Mouse (Mus musculus) lung, embryonic 15.5 days (tissue): ENCODE measurements around the gene 1700092M07Rik. TPM values are rescaled to one million over a fixed set of nuclear protein-coding genes. Genes with fewer than 3 reads are reported as not detected.

ENCODE experiments used
- ATAC-seq: fragments of 200-750 bp; cut with Nextera tagmentation; 2 replicates; pipeline ENCODE4 v1.8.0; 2017; ENCODE audit warnings: moderate number of reproducible peaks, borderline replicate concordance; ENCODE audit not compliant: low FRiP score, low TSS enrichment; ENCODE audit errors: extremely low read depth
- H3K27ac ChIP-seq: fragments of 300-500 bp; sonication (generic); 2 replicates; pipeline ENCODE4 v1.5.1; 2015; ENCODE audit warnings: moderate library complexity, mild to moderate bottlenecking, inconsistent platforms
- H3K27me3 ChIP-seq: fragments of 300-500 bp; sonication (generic); 2 replicates; pipeline ENCODE4 v1.6.1; 2015; ENCODE audit warnings: inconsistent platforms
- H3K36me3 ChIP-seq: fragments of 300-500 bp; sonication (generic); 2 replicates; pipeline ENCODE4 v1.6.1; 2015; ENCODE audit warnings: inconsistent platforms
- H3K4me1 ChIP-seq: fragments of 300-500 bp; sonication (generic); 2 replicates; pipeline ENCODE4 v1.6.1; 2015; ENCODE audit warnings: inconsistent platforms
- H3K4me2 ChIP-seq: fragments of 300-500 bp; sonication (generic); 2 replicates; pipeline ENCODE4 v1.6.1; 2015; ENCODE audit warnings: inconsistent platforms, mild to moderate bottlenecking, moderate library complexity
- H3K4me3 ChIP-seq: fragments of 300-500 bp; sonication (generic); 2 replicates; pipeline ENCODE4 v1.5.1; 2015; ENCODE audit warnings: mild to moderate bottlenecking, inconsistent platforms
- H3K9ac ChIP-seq: fragments of 300-500 bp; sonication (generic); 2 replicates; pipeline ENCODE4 v1.6.1; 2015; ENCODE audit warnings: inconsistent platforms
- H3K9me3 ChIP-seq: fragments of 300-500 bp; sonication (generic); 2 replicates; pipeline ENCODE4 v1.6.1; 2016; ENCODE audit warnings: inconsistent platforms
- WGBS: fragments of 180-500 bp; shearing (Covaris S2); methylation state at CpG from one replicate; pipeline ENCODE4 v1.1.7; 2015; 5-methylcytosine and 5-hydroxymethylcytosine counted together
- polyA plus RNA-seq: library from polyadenylated mRNA; unstranded; fragments of >200 nt; fragmentation: Nextera tagmentation; extraction: Ambion mirVana; gene quantifications from 2 replicates; pipeline ENCODE4 v1.2.1, GENCODE M21; 2015

1700092M07Rik gene
- 2.0 and 2.1 TPM in 2 replicates for polyA plus RNA-seq

DNA sequence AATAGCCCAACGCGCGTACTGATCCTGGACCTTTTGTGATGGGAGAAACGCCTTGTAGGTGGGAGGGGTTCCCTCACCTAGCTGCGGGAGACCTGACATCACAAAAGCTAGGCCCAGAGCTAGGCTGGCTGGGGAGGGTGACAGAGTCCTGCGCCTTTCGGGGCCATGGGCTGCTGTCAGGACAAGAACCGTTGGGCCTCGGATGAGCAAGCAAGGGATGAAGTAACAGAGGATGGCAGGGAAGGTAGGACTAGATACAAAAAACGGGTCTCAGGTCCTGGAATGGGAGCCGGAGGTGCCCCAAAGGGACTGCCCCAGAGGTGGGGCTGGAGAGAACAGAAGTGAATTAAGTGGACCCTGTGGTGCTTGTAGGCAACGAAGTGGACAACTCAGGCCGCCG is at the start of gene 1700092M07Rik:
Gene 1700092M07Rik, plus strand, starts transcription at position 116 of the 400 bp plus-strand sequence.
- peaks cover 62% of the 10 kb centered on the region for H3K36me3 ChIP-seq
- H3K4me2 ChIP-seq: peak within 1 kb of the TSS; percentile 84
- 62% methylated on average over 14 of the region's 14 CpGs for WGBS
- H3K27me3 ChIP-seq: no peaks in the 10 kb centered on the region
- peak within 1 kb of the TSS; percentile 98 for H3K27ac ChIP-seq
- ATAC-seq: no peak
- no peaks in the 10 kb centered on the region for H3K9me3 ChIP-seq
- H3K4me1 ChIP-seq: peaks cover 29% of the 10 kb centered on the region
- peak within 1 kb of the TSS; percentile 66 for H3K4me3 ChIP-seq
- H3K9ac ChIP-seq: peak within 1 kb of the TSS; percentile 77

DNA sequence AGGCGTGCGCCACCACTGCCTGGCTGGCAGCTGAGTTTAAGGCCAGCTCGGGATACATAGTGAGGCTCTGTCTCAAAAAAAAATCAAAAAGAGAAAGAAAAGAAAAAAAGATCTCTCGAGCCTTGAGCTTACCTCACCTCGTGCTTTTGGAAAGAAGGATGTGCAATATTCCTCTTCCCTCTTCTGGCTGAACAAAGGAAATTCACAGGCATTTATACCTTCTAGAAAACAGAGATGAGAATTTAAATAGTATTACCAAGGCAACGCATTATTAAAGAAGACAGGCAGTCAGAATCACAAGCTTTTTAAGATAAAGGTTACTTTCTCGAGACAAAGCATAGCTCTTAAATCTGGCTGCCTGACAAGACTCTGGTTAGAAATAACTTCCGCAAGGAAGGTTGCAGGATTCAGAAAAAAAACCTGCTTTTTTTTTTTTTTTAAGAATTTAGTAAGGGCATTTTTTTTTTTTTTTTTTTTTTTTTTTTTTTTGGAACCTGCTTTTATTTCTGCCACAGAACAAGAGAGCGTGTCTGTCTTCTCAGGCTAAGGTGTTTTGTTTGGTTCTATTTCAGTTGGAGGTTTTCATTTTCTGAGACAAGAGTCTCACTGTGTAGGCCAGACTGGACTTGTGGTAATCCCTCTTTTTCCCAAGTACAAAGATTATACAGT is 48.5 kb upstream of the 1700092M07Rik start:
- no peak overlapping the region for H3K27ac ChIP-seq
- WGBS: 41% methylated on average over 9 of the region's 9 CpGs
- H3K9me3 ChIP-seq: no peaks in the 10 kb centered on the region
- no peak overlapping the region for H3K9ac ChIP-seq
- no peak overlapping the region for H3K4me3 ChIP-seq
- H3K4me2 ChIP-seq: no peak overlapping the region
- no peak for ATAC-seq
- H3K27me3 ChIP-seq: no peaks in the 10 kb centered on the region
- no peaks in the 10 kb centered on the region for H3K4me1 ChIP-seq
- no peaks in the 10 kb centered on the region for H3K36me3 ChIP-seq

DNA sequence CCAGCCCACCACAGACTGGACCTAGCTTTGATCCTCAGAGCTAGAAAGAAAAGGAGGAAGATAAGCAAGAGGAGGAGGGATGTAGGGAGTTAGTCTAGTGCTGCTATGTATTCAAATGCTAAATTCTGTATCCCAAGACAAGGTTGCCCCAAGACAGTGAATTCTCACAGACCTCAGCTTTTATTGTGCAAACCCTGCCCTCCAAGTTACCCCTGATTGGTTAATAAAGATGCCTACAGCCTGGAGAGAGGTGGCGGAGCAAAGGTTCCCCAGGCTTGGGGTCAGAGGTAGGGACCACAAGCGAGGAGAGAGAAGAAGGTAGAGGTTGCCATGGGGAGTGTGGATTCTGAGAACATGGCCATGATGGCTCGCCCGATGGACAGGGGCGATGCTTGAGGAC is 47.8 kb upstream of the 1700092M07Rik start:
- Histone ChIP-seq H3K27me3 (no peaks in the 10 kb centered on the region), H3K9ac (no peak overlapping the region), H3K4me2 (no peak overlapping the region), H3K36me3 (no peaks in the 10 kb centered on the region), H3K9me3 (no peaks in the 10 kb centered on the region), H3K4me3 (no peak overlapping the region), H3K27ac (no peak overlapping the region), H3K4me1 (no peaks in the 10 kb centered on the region)
- 71% methylated on average over 5 of the region's 5 CpGs for WGBS
- ATAC-seq: no peak

DNA sequence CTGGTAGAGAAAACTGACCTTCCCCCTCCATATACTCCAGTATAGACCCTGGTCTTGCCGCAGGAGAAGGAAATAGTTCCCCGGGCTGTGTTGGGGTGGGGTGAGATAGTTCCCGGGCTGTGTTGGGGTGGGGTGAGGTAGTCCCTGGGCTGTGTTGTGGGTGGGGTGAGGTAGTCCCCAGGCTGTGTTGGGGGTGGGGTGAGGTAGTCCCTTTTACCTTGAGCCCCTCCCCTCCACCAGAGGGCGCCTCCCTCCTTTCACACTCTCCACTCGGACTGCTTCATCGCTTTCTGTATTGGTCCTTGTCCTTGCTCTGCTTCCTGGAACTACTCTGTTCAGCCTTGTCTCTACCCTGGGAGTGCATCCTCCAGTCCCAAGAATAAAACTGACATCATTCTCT is 45.2 kb upstream of the 1700092M07Rik start:
- no peaks in the 10 kb centered on the region for H3K27me3 ChIP-seq
- H3K27ac ChIP-seq: no peak overlapping the region
- no peak overlapping the region for H3K9ac ChIP-seq
- no peak overlapping the region for H3K4me2 ChIP-seq
- H3K9me3 ChIP-seq: no peaks in the 10 kb centered on the region
- H3K4me3 ChIP-seq: no peak overlapping the region
- H3K4me1 ChIP-seq: no peaks in the 10 kb centered on the region
- H3K36me3 ChIP-seq: no peaks in the 10 kb centered on the region
- peak; percentile 42; the same call in 1 of the 2 replicates for ATAC-seq
- WGBS: 51% methylated on average over 6 of the region's 6 CpGs

DNA sequence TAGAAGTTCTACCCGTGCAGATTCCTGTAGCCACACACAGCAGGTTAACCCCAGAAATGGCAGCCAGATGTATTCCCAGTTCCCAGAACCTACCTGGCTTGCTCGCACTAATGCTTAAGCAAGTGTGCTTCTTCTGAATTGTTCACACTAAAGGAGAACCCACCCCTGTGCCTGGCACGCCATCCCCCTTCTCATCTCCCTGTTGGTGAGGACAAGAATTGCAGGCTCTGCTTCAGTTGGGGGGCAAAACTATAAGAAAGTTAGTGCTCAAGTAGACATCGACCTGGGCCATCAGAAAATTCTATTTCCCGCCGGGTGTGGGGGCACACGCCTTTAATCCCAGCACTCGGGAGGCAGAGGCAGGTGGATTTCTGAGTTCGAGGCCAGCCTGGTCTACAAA is 40.9 kb upstream of the 1700092M07Rik start:
- 76% methylated on average over 9 of the region's 9 CpGs for WGBS

DNA sequence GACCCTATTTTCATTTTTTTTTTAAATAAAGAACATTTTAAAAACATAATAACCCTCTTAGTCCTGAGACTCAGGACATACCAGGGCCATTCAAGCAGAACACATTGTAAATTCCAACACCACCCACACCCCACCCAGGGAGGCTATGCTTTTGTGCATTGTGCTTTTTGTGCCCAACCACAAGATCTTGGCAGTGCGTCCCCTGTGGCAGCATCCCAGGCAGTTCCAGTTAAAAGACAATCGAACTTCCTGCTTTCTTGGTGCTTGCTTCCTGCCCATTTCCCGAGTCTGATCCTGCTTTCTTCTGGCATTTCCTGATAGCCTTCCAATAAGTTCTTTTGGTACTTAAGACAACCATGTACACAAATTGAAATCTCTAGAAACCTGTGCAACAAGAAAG is 38.1 kb upstream of the 1700092M07Rik start:
- Histone ChIP-seq H3K27me3 (no peaks in the 10 kb centered on the region), H3K4me2 (no peak overlapping the region)
- 55% methylated on average over 3 of the region's 3 CpGs for WGBS

More for the DNA sequence above, 40.9 kb upstream of the 1700092M07Rik start:
- Histone ChIP-seq H3K36me3 (no peaks in the 10 kb centered on the region), H3K27me3 (no peaks in the 10 kb centered on the region), H3K4me3 (no peak overlapping the region), H3K4me2 (no peak overlapping the region), H3K9ac (no peak overlapping the region), H3K9me3 (no peaks in the 10 kb centered on the region), H3K4me1 (no peaks in the 10 kb centered on the region), H3K27ac (no peak overlapping the region)
- ATAC-seq: no peak

DNA sequence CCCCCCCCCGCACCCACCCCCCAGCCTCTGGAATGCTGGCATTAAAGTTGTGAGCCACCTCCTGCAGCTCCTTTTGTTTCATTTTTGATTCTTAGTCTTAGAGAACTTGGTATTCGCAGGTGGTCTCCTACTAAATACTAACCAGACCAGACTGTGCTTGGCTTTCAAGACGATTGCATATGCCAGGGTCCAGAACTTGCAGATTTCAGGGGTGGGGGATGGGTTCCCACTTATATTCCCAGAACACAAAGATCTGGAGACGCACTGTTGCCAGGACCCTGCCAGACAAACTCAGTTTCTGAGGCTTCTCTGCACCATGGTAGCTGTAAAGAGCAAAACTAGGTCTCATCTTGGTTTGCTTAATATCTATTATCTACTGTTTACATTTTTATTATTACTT is 36.9 kb upstream of the 1700092M07Rik start:
- 61% methylated on average over 3 of the region's 4 CpGs for WGBS

More for the DNA sequence above, 38.1 kb upstream of the 1700092M07Rik start:
- H3K4me1 ChIP-seq: no peaks in the 10 kb centered on the region
- no peak for ATAC-seq
- H3K36me3 ChIP-seq: peaks cover 12% of the 10 kb centered on the region
- H3K27ac ChIP-seq: no peak overlapping the region
- no peak overlapping the region for H3K4me3 ChIP-seq
- no peaks in the 10 kb centered on the region for H3K9me3 ChIP-seq
- no peak overlapping the region for H3K9ac ChIP-seq

DNA sequence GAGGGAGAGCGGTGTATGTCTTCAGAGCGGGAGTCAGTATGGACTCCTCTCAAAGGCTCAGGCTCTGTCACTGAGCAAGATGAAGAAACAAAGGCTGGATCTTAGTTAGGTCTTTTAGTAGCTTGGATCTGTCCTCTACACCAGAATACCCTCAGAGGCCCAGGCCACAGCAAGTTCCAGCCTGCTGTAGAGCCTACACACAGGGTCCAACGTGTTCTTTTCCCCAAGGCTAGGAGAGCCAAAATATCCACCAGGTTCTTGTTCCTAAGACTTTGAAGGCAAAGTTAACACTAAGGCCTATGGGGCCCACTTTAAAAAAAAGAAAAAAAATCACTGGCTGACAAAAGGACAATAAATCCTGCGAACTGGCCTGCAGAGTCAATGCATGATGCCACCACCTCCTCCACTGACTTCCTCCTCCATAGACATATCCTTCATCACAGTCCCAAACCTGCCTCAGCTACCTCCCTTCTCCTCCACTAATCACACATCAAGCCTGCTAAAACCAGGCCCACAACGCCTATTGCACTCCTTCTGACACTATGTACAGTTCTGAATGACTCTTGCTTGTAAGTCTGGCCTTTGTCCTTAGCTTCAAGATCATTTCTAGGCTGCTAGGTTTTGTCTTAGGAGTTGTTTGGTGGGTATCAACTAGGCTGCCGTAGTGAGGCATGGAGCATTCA is 35.4 kb upstream of the 1700092M07Rik start:
- H3K9me3 ChIP-seq: no peaks in the 10 kb centered on the region
- no peak overlapping the region for H3K4me3 ChIP-seq
- H3K4me1 ChIP-seq: peaks cover 4% of the 10 kb centered on the region; the same call in 1 of the 2 replicates
- no peak overlapping the region for H3K27ac ChIP-seq
- peaks cover 39% of the 10 kb centered on the region for H3K36me3 ChIP-seq
- no peak for ATAC-seq
- no peak overlapping the region for H3K9ac ChIP-seq
- H3K27me3 ChIP-seq: no peaks in the 10 kb centered on the region
- 73% methylated on average over 6 of the region's 6 CpGs for WGBS
- no peak overlapping the region for H3K4me2 ChIP-seq

More for the DNA sequence above, 36.9 kb upstream of the 1700092M07Rik start:
- Histone ChIP-seq H3K9ac (no peak overlapping the region), H3K27me3 (no peaks in the 10 kb centered on the region), H3K4me2 (no peak overlapping the region), H3K4me3 (no peak overlapping the region), H3K27ac (no peak overlapping the region), H3K9me3 (no peaks in the 10 kb centered on the region), H3K4me1 (no peaks in the 10 kb centered on the region), H3K36me3 (peaks cover 23% of the 10 kb centered on the region)
- no peak for ATAC-seq

DNA sequence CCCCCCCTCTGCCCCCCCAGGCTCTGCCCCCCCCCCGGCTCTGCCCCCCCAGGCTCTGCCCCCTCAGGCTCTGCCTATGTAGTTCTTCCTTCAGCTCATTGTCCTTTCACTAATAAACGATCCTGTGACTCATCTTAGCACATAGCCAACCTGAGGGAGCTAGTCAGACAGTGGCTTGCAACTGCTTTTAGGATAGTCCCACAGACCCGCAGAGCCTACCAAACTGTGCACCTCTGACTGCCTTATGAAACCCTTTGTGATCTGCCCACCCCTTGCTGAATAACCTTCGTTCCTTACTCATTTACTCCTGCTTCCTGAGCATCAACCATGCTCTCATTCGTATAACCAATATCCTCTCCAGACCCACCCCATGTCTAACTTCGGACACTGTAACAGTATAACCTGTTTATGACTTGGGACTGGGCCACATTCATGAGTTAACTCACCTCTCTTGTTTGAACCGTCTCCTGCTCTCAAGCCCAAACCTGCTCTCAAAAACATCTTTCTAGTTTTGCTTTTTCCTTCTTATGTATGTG is 34.3 kb upstream of the 1700092M07Rik start:
- WGBS: 67% methylated on average over 7 of the region's 7 CpGs

DNA sequence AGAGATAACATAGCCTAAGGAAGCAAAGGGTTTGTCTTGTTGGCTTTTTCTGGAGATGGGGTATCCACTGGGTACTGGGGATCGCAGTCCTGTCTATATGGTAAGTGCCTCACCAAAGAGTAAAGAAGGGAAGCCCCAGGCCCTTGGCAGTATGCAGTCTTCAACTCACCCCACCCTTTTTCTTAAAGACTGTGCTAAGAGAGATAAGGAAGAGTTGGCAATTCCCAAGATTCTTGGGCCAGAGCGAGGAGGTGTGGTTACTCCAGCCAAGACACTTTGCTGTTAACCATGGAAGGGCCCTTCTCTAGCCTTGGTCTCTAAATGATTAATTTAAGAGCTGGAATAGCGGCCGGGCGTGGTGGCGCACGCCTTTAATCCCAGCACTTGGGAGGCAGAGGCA is 33.6 kb upstream of the 1700092M07Rik start:
- Histone ChIP-seq H3K4me1 (peaks cover 22% of the 10 kb centered on the region), H3K9ac (no peak overlapping the region), H3K27me3 (no peaks in the 10 kb centered on the region), H3K27ac (no peak overlapping the region), H3K4me3 (no peak overlapping the region), H3K36me3 (peaks cover 54% of the 10 kb centered on the region), H3K4me2 (no peak overlapping the region), H3K9me3 (no peaks in the 10 kb centered on the region)
- 93% methylated on average over 7 of the region's 7 CpGs for WGBS
- no peak for ATAC-seq

More for the DNA sequence above, 34.3 kb upstream of the 1700092M07Rik start:
- Histone ChIP-seq H3K27ac (no peak overlapping the region), H3K4me2 (no peak overlapping the region), H3K36me3 (peaks cover 49% of the 10 kb centered on the region), H3K9ac (no peak overlapping the region), H3K4me1 (peaks cover 14% of the 10 kb centered on the region), H3K9me3 (no peaks in the 10 kb centered on the region), H3K27me3 (no peaks in the 10 kb centered on the region), H3K4me3 (no peak overlapping the region)
- no peak for ATAC-seq

DNA sequence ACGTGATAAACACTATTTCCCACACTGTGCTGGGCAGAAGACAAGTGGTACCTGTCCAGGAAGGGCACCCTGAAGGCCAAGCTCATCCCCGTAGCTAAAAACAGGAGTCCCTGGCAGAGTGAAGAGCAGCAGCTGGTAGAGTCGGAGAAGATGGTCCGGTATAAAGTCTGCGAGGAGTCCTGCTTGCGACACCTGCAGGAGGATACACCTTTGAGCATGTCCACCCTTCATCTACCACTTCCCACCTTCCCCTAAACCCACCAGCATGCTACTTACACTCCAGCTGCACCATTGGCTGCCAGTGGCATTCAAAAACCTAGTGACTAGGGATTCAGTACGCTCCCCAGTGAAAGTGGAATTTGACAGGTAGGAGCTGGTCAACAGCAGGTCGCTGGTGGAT is 31.6 kb upstream of the 1700092M07Rik start:
- Histone ChIP-seq H3K4me3 (no peak overlapping the region), H3K9ac (no peak overlapping the region), H3K9me3 (no peaks in the 10 kb centered on the region), H3K4me1 (peaks cover 30% of the 10 kb centered on the region), H3K27me3 (no peaks in the 10 kb centered on the region), H3K4me2 (no peak overlapping the region), H3K36me3 (peaks cover 54% of the 10 kb centered on the region), H3K27ac (no peak overlapping the region)
- WGBS: 87% methylated on average over 8 of the region's 8 CpGs
- no peak for ATAC-seq

DNA sequence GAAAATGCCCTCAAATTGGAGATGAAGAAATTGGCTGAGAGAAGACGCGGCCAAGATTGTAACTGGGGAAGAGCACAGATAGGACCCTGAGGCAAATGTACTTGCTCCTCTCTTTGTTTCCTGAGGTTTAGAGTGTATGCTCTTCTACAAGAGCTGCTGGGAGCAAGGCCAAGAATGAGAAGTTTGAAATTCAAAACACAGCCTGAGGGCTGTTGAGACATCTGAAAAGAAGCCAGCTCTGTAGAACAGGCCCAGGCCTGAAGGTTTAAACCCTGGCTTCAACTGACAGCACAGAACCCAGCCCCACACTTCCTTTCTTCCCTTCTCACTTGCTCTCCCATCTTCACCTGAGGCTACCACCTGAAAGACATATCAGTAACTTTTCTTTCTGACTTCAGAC is 30.5 kb upstream of the 1700092M07Rik start:
- no peak for ATAC-seq
- H3K4me2 ChIP-seq: no peak overlapping the region
- WGBS: 90% methylated on average over 2 of the region's 2 CpGs
- H3K36me3 ChIP-seq: peaks cover 54% of the 10 kb centered on the region
- H3K27ac ChIP-seq: peak overlapping the region; percentile 2; the same call in 1 of the 2 replicates
- H3K9me3 ChIP-seq: no peaks in the 10 kb centered on the region
- no peak overlapping the region for H3K4me3 ChIP-seq
- H3K27me3 ChIP-seq: no peaks in the 10 kb centered on the region
- peaks cover 34% of the 10 kb centered on the region for H3K4me1 ChIP-seq
- H3K9ac ChIP-seq: no peak overlapping the region; the same call in 1 of the 2 replicates
